Mouse (Mus musculus) cerebellum, adult 2 months (tissue): ENCODE results near the gene Clmn. TPM values are rescaled to one million over a fixed set of nuclear protein-coding genes. Genes with fewer than 3 reads are reported as not detected.

Experiments used
- DNase-seq, 2 experiments: peaks; one replicate each; pipeline ENCODE4 v3.0.0; 2021
- H3K27ac ChIP-seq: fragments of 200-500 bp; 2 replicates; pipeline ENCODE4 v1.5.1; 2012; ENCODE audit warnings: low read length, control low read depth, inconsistent platforms; ENCODE audit not compliant: insufficient read depth
- H3K27me3 ChIP-seq: fragments of 200-500 bp; 2 replicates; pipeline ENCODE4 v1.6.1; 2012; ENCODE audit warnings: inconsistent platforms, mild to moderate bottlenecking, low read length, moderate library complexity; ENCODE audit not compliant: control insufficient read depth, insufficient read depth
- H3K4me1 ChIP-seq: fragments of 200-500 bp; 2 replicates; pipeline ENCODE4 v1.6.1; 2011; ENCODE audit warnings: low read length; ENCODE audit not compliant: control insufficient read depth, insufficient read depth
- H3K4me3 ChIP-seq: fragments of 200-500 bp; replicated peaks from 2 replicates; pipeline ENCODE3; 2011; ENCODE audit warnings: mild to moderate bottlenecking, low read depth, low read length, control low read depth; ENCODE audit not compliant: insufficient read depth
- CTCF ChIP-seq: fragments of 200-500 bp; IDR thresholded peaks from 2 replicates; pipeline ENCODE4 v1.5.1; 2011; ENCODE audit warnings: low read depth, mild to moderate bottlenecking, control low read depth, low read length, moderate library complexity, borderline replicate concordance; ENCODE audit not compliant: insufficient read depth
- POLR2A ChIP-seq: fragments of 200-500 bp; IDR thresholded peaks from 2 replicates; pipeline ENCODE4 v1.6.1; 2011; ENCODE audit warnings: low read length, control low read depth, borderline replicate concordance; ENCODE audit not compliant: insufficient read depth
- WGBS: fragments of 180-500 bp; shearing (Covaris S2); methylation state at CpG from one replicate; pipeline ENCODE4 v1.1.7; 2018; 5-methylcytosine and 5-hydroxymethylcytosine counted together
- polyA plus RNA-seq: library from polyadenylated mRNA; depleted of rRNA; stranded (reverse); fragments of >200 nt; gene quantifications from 2 replicates; pipeline ENCODE4 v1.2.3, GENCODE M21; 2012; rRNA removed

The Clmn gene
- polyA plus RNA-seq, 1 experiment: 30.6 TPM

- Histone ChIP-seq H3K27ac (no peak overlapping the region), H3K27me3 (no peaks in the 10 kb centered on the region), H3K4me1 (peaks cover 2% of the 10 kb centered on the region; the same call in 1 of the 2 replicates), H3K4me3 (no peak overlapping the region)
- TF ChIP-seq POLR2A: no peak
- 96% methylated on average over 10 of the region's 10 CpGs for WGBS
- no peak for DNase-seq
Measured at GRCm38 (mm10) chr12:104722056-104722455, 142.8 kb downstream of the Clmn start.

GRCm38 (mm10) chr12:104721011-104721410 lies 143.9 kb downstream of the Clmn start:
- no peak for DNase-seq
- no peak overlapping the region for H3K4me3 ChIP-seq
- no peaks in the 10 kb centered on the region for H3K27me3 ChIP-seq
- 86% methylated on average over 3 of the region's 3 CpGs for WGBS
- peaks cover 2% of the 10 kb centered on the region; the same call in 1 of the 2 replicates for H3K4me1 ChIP-seq
- no peak overlapping the region for H3K27ac ChIP-seq
- no peak for TF ChIP-seq CTCF
- TF ChIP-seq POLR2A: no peak

GRCm38 (mm10) chr12:104718956-104719355 lies 145.9 kb downstream of the Clmn start:
- Histone ChIP-seq H3K27me3 (no peaks in the 10 kb centered on the region), H3K4me3 (no peak overlapping the region), H3K4me1 (peaks cover 2% of the 10 kb centered on the region; the same call in 1 of the 2 replicates), H3K27ac (no peak overlapping the region)
- 0 out of 2 replicates have a peak, but pooled peaks have one; percentile 7 for TF ChIP-seq CTCF
- no peak for TF ChIP-seq POLR2A
- 76% methylated on average over 5 of the region's 5 CpGs for WGBS
- peak in 1 of 2 experiments; percentile 14 for DNase-seq

GRCm38 (mm10) chr12:104716409-104716808 lies 148.5 kb downstream of the Clmn start:
- no peak for TF ChIP-seq CTCF
- TF ChIP-seq POLR2A: no peak
- Histone ChIP-seq H3K4me1 (peaks cover 2% of the 10 kb centered on the region; the same call in 1 of the 2 replicates), H3K27ac (no peak overlapping the region), H3K27me3 (no peaks in the 10 kb centered on the region), H3K4me3 (no peak overlapping the region)
- WGBS: 97% methylated on average over 5 of the region's 5 CpGs
- DNase-seq: no peak

- WGBS: 90% methylated on average over 5 of the region's 5 CpGs
- no peak overlapping the region for H3K4me3 ChIP-seq
- no peak overlapping the region for H3K27ac ChIP-seq
- peaks cover 2% of the 10 kb centered on the region; the same call in 1 of the 2 replicates for H3K4me1 ChIP-seq
- DNase-seq: no peak
- TF ChIP-seq CTCF (no peak), POLR2A (no peak)
- H3K27me3 ChIP-seq: no peaks in the 10 kb centered on the region
Measured at GRCm38 (mm10) chr12:104715453-104715852, 149.4 kb downstream of the Clmn start.

Other genes starting within 250 kb of the Clmn start
- gene Dicer1, start 113.1 kb downstream of the Clmn start, polyA plus RNA-seq: 22.0 and 23.9 TPM in 2 replicates
- gene Syne3, start 144.7 kb upstream of the Clmn start, polyA plus RNA-seq: 1.1 and 1.2 TPM in 2 replicates
- gene Glrx5, start 167.6 kb upstream of the Clmn start, polyA plus RNA-seq: 85.9 and 101 TPM in 2 replicates